Mouse (Mus musculus) neural tube, embryonic 10.5 days (tissue): Measurements from ENCODE around the gene Fiz1.
A peak's percentile ranks its signal among the peaks of the same experiment; 100 is the strongest.
"Not testable (repeated sequence)": the region's sequence is repeated elsewhere in the genome, so short reads cannot be mapped to it uniquely, and the experiment has no call there.

ENCODE experiments used
- DNase-seq: peaks from one replicate; pipeline ENCODE4 v3.0.0-alpha.2; 2017; ENCODE audit warnings: low spot score; ENCODE audit errors: extremely low spot score

Fiz1 gene

DNA sequence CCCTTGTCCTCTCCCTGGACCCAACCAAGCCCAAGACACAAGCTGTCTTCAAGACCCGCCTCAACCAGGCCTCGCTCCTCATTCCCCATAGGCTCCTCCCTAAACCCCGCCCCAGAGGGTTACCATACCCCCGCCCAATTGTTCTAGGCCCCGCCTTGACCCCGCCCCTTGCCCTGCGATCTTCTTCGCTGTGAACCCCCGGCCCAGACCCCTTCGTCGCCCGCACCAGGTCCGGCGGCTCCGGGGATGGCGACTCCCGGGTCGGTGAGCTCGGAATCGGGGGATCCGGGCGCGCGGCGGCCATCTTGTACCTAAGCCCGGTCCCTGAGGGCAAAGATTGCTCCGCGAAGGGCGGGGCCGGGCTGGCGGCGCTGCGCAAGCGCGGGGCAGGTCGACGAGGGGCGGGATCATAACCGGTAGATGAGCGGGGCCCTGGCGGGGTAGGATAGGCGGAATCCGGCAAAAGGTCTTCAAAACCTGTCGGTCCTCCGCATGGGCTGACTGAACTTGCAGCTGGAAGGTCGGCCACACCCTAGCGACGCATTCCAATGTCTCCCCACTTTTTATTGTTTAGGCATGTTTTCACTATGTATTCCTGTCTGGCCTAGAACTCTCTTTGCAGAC is 23.7 kb upstream of the Fiz1 start, which contains the start of gene Zfp784:
Zfp784 (minus strand) TSS at position 338 of the 624 bp plus-strand sequence.
- DNase-seq: peak; percentile 94

DNA sequence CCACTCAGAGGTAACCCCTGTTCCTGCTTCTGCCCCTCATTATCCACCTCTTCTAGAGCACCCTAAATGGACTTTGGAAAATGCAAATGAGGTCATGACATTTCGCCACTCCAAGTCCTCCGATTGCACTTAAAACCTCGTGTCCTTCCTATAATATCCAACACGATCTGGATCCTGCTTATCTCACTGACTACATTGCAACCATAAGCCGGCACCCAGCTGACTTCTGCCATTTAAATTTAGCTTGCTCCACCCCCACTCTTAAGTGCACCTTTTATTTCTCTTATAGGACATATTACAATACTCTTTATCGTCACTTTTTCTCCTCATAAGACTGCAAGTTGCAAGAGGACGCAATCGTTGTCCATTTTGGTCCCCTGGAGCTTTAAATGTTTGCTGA is 23.0 kb upstream of the Fiz1 start:
- DNase-seq: no peak

DNA sequence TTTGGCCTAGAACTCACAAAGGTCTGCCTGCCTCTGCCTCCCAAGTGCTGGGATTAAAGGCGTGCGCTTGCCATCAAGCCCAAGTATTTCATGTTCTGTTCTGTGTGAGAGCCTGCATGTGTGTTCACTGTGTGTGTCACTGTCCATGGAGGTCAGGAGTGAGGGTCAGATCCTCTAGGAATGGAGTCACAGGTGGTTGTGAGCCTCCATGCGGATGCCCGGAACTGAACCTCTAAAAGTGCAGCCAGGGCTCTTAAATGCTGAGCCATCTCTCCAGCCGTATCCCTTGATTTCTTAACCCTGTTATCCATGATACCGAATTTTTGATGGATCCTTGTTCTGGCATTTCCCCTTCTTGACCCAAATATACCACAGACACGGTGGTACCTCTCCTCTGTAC is 22.5 kb upstream of the Fiz1 start:
- no peak for DNase-seq

GRCm38 (mm10) chr7:5036136-5036535 is 21.6 kb upstream of the Fiz1 start:
- no peak for DNase-seq

DNA sequence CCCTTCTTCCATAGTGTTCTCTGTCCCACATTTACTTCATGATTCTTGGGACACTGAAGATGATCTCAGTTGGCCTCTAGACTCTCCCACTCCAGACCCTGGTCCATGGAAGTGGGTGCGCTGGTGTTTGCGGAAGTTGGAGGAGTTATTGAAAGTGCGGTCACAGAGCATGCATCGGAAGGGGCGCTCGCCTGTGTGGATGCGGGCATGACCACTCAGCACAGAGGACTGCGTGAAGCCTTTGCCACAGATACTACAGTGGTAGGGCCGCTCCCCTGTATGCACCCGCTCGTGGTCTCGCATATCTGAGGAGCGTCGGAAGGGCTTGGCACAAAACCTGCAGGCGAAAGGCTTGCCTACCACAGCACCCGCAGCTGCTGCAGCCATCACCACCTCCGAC is 21.1 kb upstream of the Fiz1 start:
- DNase-seq: no peak

GRCm38 (mm10) chr7:5033818-5034217 is 19.3 kb upstream of the Fiz1 start, which contains the start of gene 4632433K11Rik:
Gene 4632433K11Rik, plus strand, starts transcription at chr7:5034118.
- no peak for DNase-seq

- no peak for DNase-seq
Observed at GRCm38 (mm10) chr7:5031496-5031895, 17.0 kb upstream of the Fiz1 start.

- no peak for DNase-seq
Observed at GRCm38 (mm10) chr7:5030554-5031275, 16.2 kb upstream of the Fiz1 start.

GRCm38 (mm10) chr7:5029946-5030345 is 15.4 kb upstream of the Fiz1 start:
- no peak for DNase-seq

- DNase-seq: no peak
Observed at GRCm38 (mm10) chr7:5029543-5029942, 15.0 kb upstream of the Fiz1 start.

DNA sequence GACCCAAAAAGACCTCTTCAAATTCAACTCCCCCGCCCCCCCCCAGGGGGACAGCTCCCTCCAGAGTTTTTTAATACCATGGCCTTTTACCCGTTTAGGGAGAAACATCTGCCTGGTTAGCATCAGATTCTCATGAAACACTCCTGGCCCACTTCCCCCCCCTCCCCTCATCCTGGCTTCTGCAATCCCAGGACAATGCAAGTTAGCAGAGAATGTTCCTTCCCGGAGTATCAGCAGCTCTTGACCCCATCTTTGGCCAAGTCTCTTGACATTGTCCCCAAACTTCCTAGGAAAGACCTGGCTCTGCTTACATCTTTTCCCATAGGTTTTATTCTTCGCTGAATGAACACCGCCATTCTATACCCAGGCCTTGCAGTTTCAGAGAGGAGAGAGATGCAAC is 6.7 kb upstream of the Fiz1 start:
- DNase-seq: no peak

DNA sequence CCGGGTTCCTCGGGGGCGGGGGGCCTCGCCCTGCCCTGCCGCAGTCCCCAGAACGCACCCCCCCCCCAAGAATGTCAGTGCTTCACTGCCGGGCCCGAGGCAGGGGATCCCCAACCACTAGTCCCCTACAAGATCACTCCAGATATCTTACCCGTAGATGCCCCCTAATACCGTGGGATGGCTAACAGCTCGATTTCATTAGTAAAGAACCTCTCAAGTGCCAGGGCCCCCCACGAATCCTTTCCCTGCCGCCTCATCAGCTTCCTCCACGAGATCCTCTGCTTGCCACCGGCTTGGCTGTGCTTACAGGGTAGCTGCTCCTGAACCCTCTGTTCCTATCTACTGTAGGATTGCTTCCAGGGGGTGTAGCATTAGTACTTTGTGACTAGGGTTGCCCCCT is 6.2 kb upstream of the Fiz1 start:
- DNase-seq: no peak

DNA sequence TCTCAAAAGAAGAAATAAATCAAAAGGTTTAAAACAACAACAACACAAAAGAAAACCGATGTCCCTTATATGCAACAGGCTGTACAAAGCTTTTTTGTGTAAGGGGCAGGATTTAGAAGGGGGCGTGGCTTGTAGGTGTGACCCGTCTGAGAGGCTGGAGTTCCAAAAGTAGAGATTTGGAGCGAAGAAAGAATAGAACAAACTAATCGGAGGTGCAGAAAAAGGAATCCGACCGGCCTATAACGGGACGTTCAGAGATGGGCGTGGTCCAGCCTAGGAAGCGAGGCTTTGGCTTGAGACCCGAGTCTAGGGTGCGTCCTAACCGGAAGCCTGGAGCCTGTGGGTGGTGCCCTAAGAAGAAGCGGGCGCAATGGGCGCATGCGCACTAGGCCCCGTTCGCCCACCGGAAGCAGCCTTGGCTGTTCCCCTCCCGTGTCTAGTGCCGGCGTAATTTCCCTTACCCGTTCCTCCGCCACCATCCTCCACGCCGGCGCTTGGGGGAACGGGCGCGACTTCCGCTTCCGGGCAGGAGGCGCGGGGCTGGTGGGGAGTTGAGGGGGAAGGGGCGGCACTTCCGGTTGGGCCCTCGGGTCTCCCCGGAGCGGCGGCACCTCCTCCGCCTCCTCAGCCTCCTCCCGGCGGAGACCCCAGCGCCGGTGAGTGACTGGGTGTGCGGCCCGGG is 5.6 kb upstream of the Fiz1 start, which contains the start of the genes Zfp865 and Ccdc106:
Zfp865 (plus strand) TSS at position 377 of the 682 bp plus-strand sequence.
Ccdc106 (plus strand) TSS at position 554 of the 682 bp plus-strand sequence.
- peak; percentile 99 for DNase-seq

- not testable (repeated sequence) for DNase-seq
Observed at GRCm38 (mm10) chr7:5019576-5019975, 5.1 kb upstream of the Fiz1 start.

DNA sequence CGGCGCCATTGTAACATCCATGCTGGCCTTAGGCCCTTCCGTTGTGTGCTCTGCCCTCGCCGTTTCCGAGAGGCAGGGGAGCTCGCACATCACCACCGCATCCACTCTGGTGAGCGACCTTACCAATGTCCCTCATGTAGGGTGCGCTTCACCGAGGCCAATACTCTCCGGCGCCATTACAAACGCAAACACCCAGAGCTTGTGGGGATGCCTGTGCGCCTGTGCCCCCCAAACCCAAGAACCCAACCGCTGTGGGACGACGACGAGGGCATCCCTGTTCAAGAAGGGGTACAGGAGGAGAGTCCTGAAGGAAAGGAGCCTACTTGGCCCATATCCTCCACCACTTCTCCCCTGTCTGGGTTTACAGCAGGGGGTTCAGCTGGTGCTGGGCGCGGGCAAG is 3.4 kb upstream of the Fiz1 start:
- no peak for DNase-seq

GRCm38 (mm10) chr7:5017352-5017751 is 2.9 kb upstream of the Fiz1 start:
- DNase-seq: no peak

DNA sequence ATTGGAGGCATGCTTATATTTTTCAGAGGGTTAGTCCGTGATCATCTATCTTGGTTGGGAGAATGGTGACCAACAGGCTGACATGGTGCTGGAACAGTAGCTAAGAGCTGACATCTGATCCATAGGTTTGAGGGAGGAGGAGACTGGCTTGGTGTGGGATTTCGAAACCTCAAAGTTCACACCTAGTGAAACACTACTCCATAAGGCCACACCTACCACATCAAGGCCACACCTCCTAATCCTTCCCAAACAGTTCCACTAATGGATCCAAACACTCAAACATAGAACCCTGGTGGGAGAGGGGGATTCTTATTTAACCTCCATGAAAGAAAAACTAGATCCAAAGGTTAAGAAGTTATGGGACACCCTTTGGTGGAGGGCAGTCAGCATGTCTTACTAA is 2.4 kb upstream of the Fiz1 start:
- no peak for DNase-seq

DNA sequence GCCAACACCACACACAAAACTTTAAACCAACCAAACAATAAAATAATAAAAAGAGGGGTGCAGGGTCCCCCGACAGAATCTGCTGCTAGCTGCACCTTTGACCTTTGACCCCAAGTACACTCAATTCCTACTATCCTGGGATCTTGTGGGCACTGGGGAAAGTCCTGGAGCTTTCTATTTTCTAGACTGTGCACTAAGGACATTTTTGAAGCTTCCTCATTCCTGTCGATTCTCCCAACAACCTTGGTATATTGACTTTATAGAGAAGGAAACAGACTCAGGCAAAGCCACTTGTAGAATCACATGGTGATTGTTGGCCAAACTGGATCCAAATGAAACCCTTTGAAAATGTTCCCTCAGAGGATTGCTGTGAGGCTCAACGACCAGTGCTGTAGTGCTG is 1.6 kb upstream of the Fiz1 start:
- no peak for DNase-seq

GRCm38 (mm10) chr7:5015118-5016001 is 863 bp upstream of the Fiz1 start, which contains the start of gene Gm44973:
Gene Gm44973, plus strand, starts transcription at chr7:5015496.
- DNase-seq: peak; percentile 98

DNA sequence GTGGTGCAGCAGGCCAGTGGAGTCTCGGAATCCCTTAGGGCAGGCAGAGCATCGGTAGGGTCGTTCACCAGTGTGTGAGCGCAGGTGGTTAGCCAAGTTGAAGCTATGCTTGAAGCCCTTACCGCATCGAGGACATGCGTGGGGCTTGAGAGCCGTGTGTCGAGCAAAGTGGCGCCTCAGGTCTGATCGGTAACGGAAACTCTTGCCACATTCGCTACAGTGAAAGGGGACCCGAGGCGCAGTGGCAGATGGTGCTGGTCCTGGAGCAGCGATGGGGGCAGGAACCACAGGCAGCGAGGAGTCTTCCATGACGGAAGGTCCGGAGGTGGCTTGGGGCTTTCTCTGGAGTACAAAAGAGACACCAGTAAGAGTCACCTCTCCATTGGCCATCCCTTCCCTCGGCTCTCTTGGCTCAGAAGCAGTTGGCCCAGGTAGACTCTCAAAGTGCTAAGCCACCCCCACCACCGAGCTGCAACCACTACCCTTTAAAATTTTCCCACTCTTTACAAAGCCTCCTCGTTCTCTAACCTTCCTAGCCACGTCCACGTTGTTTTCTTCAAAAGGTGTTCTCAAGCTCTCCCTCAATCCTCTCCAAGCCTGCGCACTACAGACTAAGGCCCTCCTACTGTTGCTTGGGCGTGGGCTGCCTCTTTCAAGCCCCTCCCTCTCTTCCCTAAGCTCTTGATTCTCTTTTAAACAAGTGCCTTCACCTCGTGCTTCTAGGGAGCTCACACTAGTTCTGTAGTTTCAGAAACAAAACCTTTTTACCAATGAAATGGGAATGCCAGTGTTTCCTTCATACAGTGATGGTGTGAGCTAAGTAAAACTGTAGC is 1.6 kb downstream of the Fiz1 start:
- DNase-seq: no peak
